Mouse (Mus musculus) C2C12 (cell line): ENCODE measurements at regions not wholly inside any gene's neighbourhood (a gene's known extent, or its start where the extent isn't known, plus 50 kb on each side); places are given as distances from the start of the nearest gene placed in this dataset.

ENCODE experiments used
- CEBPB ChIP-seq: IDR thresholded peaks from one replicate; pipeline ENCODE4 v1.6.1; 2011; ENCODE audit warnings: low read depth, mild to moderate bottlenecking, control low read depth, moderate library complexity
- CTCF ChIP-seq: IDR thresholded peaks from one replicate; pipeline ENCODE4 v1.5.1; 2011; ENCODE audit not compliant: control insufficient read depth, insufficient read depth, insufficient read length
- MAX ChIP-seq: IDR thresholded peaks from one replicate; pipeline ENCODE4 v1.6.1; 2011; ENCODE audit warnings: mild to moderate bottlenecking, control low read depth
- MYOD1 ChIP-seq: IDR thresholded peaks from one replicate; pipeline ENCODE4 v1.6.1; 2011; ENCODE audit warnings: low read depth; ENCODE audit not compliant: control insufficient read depth, insufficient read length
- MYOG ChIP-seq: IDR thresholded peaks from one replicate; pipeline ENCODE4 v1.6.1; 2011; ENCODE audit not compliant: control insufficient read depth, insufficient read length; ENCODE audit errors: extremely low read depth
- USF1 ChIP-seq: IDR thresholded peaks from one replicate; pipeline ENCODE4 v1.6.1; 2011; ENCODE audit warnings: low read depth, mild to moderate bottlenecking, control low read depth, moderate library complexity

DNA sequence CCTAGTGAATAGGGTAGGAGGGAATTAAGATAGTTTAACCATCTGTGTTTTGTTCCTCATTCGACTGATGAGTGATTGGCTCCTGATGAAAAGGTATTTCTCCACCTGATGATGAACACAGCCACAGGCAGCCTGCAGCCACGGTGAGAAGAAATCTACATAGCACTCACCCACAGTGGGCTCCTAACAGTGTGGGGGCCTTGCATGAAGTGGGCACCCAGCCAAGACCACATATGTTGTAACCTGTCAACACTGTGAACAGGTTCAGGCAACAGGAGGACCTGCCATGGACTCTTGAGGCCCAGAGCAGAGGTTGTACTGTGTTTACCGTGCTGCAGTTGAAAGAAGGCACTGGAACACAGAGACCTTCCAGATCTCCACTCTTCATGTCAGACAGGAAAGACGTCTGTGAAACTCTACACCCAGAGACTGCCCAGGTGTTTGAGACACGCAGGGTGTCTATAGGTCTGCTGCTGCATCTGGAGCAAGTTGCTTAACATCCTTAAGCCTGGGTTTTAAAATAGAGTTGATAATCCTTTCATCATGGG is 251.8 kb downstream of the Gm826 start:
- TF ChIP-seq CTCF (no peak), USF1 (no peak), MYOG (no peak), MYOD1 (no peak), CEBPB (no peak), MAX (no peak)
